Mouse (Mus musculus) midbrain, embryonic 12.5 days (tissue): ENCODE measurements around the gene Dock8. TPM values are rescaled to one million over a fixed set of nuclear protein-coding genes. Genes with fewer than 3 reads are reported as not detected.

ENCODE experiments used
- ATAC-seq: fragments of 200-750 bp; cut with Nextera tagmentation; 2 replicates; pipeline ENCODE4 v1.8.0; 2017; ENCODE audit warnings: low read depth, moderate TSS enrichment, moderate library complexity; ENCODE audit not compliant: low FRiP score
- H3K27ac ChIP-seq: fragments of 300-500 bp; sonication (generic); replicated peaks from 2 replicates; pipeline ENCODE4 v1.5.1; 2016; ENCODE audit warnings: mild to moderate bottlenecking
- H3K27me3 ChIP-seq: fragments of 300-500 bp; sonication (generic); 2 replicates; pipeline ENCODE4 v1.6.1; 2016; ENCODE audit warnings: mild to moderate bottlenecking
- H3K36me3 ChIP-seq: fragments of 300-500 bp; sonication (generic); 2 replicates; pipeline ENCODE4 v1.6.1; 2016
- H3K4me1 ChIP-seq: fragments of 300-500 bp; sonication (generic); 2 replicates; pipeline ENCODE4 v1.6.1; 2016
- H3K4me2 ChIP-seq: fragments of 300-500 bp; sonication (generic); replicated peaks from 2 replicates; pipeline ENCODE4 v1.6.1; 2016; ENCODE audit warnings: mild to moderate bottlenecking, moderate library complexity
- H3K4me3 ChIP-seq: fragments of 300-500 bp; sonication (generic); 2 replicates; pipeline ENCODE4 v1.5.1; 2016; ENCODE audit warnings: mild to moderate bottlenecking
- H3K9ac ChIP-seq: fragments of 300-500 bp; sonication (generic); replicated peaks from 2 replicates; pipeline ENCODE4 v1.6.1; 2016; ENCODE audit warnings: mild to moderate bottlenecking, moderate library complexity
- H3K9me3 ChIP-seq: fragments of 300-500 bp; sonication (generic); 2 replicates; pipeline ENCODE4 v1.6.1; 2016; ENCODE audit warnings: mild to moderate bottlenecking
- WGBS: fragments of 180-500 bp; shearing (Covaris S2); methylation state at CpG from one replicate; pipeline ENCODE4 v1.1.7; 2016; 5-methylcytosine and 5-hydroxymethylcytosine counted together
- polyA plus RNA-seq: library from polyadenylated mRNA; unstranded; fragments of >200 nt; fragmentation: Nextera tagmentation; extraction: Ambion mirVana; gene quantifications from 2 replicates; pipeline ENCODE4 v1.2.1, GENCODE M21; 2016

Gene Dock8
- polyA plus RNA-seq, 1 experiment from 2014 or later = 1.3 TPM

DNA sequence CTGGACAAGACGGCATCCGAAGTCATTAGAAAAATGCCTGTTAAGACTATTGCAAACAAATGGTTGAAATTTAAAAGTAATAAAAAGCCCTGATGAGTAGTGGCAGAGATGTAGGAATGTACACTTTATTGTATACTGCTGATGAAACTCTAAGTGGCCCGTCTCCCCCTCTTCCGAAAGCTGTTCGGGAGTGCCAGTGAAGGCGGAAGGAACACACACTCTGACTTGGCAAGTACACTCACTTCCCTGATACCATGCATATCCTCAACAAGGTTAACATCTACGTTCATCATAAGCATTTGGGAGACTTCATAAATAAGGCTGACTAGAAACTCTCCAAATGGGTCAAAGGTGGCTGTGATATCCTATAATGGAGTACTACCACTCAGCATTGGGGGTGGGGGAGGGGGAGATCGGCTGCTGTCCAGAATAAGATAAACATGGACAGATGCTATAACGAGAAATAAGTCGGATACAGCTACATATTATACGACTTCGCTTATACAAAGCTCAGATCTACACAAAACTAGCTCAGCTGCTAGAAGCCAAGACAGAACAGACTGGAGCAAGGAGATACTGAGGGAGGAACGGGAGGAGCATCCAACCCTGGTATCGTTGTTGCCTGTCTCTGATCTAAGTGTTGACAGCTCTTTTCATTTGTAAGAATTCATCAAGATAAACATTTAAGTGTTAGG is 248.7 kb downstream of the Dock8 start:
- no peak overlapping the region for H3K4me2 ChIP-seq
- no peaks in the 10 kb centered on the region for H3K36me3 ChIP-seq
- H3K27me3 ChIP-seq = no peaks in the 10 kb centered on the region
- 0 out of 2 replicates have a peak, but pooled peaks cover 3% of the 10 kb centered on the region for H3K4me1 ChIP-seq
- WGBS = 92% methylated on average over 14 of the region's 14 CpGs
- H3K9ac ChIP-seq = no peak overlapping the region
- no peak for ATAC-seq
- no peak overlapping the region for H3K27ac ChIP-seq
- no peak overlapping the region for H3K4me3 ChIP-seq
- H3K9me3 ChIP-seq = no peaks in the 10 kb centered on the region

GRCm38 (mm10) chr19:25249230-25249629 is 249.9 kb downstream of the Dock8 start:
- WGBS = 50% methylated on average over 13 of the region's 13 CpGs
- Histone ChIP-seq H3K4me3 (no peak overlapping the region), H3K4me2 (no peak overlapping the region), H3K9ac (no peak overlapping the region), H3K27ac (no peak overlapping the region), H3K9me3 (no peaks in the 10 kb centered on the region), H3K27me3 (no peaks in the 10 kb centered on the region), H3K36me3 (no peaks in the 10 kb centered on the region), H3K4me1 (0 out of 2 replicates have a peak, but pooled peaks cover 3% of the 10 kb centered on the region)
- no peak for ATAC-seq

GRCm38 (mm10) chr19:25251610-25252140 is 252.3 kb downstream of the Dock8 start:
- 83% methylated on average over 3 of the region's 3 CpGs for WGBS
- H3K27ac ChIP-seq = no peak overlapping the region
- H3K9ac ChIP-seq = no peak overlapping the region
- H3K27me3 ChIP-seq = no peaks in the 10 kb centered on the region
- H3K4me1 ChIP-seq = 0 out of 2 replicates have a peak, but pooled peaks cover 3% of the 10 kb centered on the region
- H3K4me3 ChIP-seq = no peak overlapping the region
- no peak for ATAC-seq
- H3K36me3 ChIP-seq = no peaks in the 10 kb centered on the region
- H3K4me2 ChIP-seq = no peak overlapping the region
- no peaks in the 10 kb centered on the region for H3K9me3 ChIP-seq

Other genes with a start within 250 kb of the Dock8 start
- gene Pgm5, start 137.7 kb upstream of the Dock8 start, polyA plus RNA-seq = 0.64 and 0.93 TPM in 2 replicates
- 203 and 209 TPM in 2 replicates for gene Gm10053, start 123.8 kb upstream of the Dock8 start, polyA plus RNA-seq
- 0.09 and 0.18 TPM in 2 replicates for gene Foxd4, start 98.3 kb upstream of the Dock8 start, polyA plus RNA-seq
- gene Cbwd1, start 37.9 kb upstream of the Dock8 start, polyA plus RNA-seq = 20.0 and 22.8 TPM in 2 replicates
- gene Kank1, start 237.4 kb downstream of the Dock8 start, polyA plus RNA-seq = 10.8 and 14.4 TPM in 2 replicates